Mouse (Mus musculus) kidney, postnatal 14 days (tissue): ENCODE results near the gene Mfn1.
A peak's percentile ranks its signal among the peaks of the same experiment; 100 is the strongest.

Source experiments
- DNase-seq: peaks from one replicate; pipeline ENCODE4 v3.0.0; 2022; ENCODE audit warnings: mixed read lengths

Gene Mfn1

DNA sequence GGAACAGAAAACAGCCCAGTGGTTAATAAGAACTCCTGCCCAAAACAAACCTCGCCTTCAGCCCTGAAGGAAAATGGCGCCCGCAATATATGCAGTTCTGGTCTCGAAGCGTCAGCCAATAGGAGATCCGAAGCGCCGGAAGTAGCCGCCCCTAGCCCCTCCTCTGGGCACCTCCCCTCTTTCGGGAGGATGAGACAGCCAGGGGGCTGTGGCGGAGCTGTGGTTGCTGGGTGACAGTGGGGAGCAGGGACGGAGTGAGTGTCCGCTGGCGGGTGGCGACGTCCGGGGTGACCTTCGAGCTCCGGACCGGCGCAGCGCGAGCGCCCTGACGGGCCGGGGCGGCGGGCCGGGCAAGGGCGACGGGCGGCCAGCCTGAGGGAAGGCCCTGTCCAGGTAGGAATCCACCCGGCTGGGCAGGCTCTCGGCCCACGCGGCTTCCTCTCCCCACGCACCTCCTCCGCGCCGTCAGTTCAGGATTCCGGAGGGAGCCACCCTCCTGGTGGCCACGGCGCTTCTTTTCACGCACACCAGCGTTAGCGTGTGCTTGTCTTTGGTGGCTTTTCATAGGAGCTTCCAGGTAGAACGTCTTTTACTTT is at the start of gene Mfn1:
Gene Mfn1 (plus strand): TSS at position 163 of the 596 bp plus-strand sequence.
- peak; percentile 97 for DNase-seq

GRCm38 (mm10) chr3:32479961-32480360 is 49.3 kb upstream of the Mfn1 start:
- no peak for DNase-seq

- DNase-seq = no peak
Observed at GRCm38 (mm10) chr3:32483035-32483434, 46.2 kb upstream of the Mfn1 start.

DNA sequence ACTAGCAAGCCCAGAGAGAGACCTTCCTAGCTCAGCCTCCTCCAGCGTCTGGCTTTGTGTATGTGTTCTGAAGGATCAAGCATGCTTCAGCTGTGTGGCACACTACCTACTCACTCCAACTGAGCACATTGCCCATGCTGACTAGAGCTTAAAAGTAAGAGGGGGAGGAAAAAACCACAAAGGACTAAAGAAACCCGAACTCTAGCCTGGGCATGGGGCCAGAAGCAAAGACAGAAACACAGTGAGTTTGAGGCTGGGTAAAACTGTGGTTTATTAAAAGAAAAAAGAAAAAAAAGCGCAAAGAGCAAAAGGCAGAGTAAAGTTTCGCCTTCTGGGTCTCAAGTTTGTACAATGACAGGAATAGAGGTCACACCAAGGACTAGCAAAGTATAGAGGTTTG is 42.7 kb upstream of the Mfn1 start:
- no peak for DNase-seq

DNA sequence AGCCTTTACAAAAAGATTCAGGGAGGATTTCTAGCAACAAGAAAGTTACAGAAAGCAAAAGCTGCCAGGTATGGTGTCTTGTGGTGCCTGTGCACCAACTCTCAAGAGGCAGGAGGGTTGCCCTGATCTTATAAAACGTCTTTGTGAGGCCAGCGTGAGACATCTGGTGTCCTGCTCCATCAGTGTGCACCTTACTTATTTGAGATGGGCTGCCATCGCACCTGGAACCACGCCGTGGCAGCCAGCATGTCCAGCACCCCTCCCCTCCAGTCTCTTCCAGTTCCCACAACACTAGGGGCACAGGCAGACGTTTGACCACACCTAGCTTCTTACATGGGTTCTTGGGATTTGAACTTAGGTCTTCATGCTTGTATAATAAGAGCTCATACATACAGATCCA is 41.1 kb upstream of the Mfn1 start:
- no peak for DNase-seq

GRCm38 (mm10) chr3:32490076-32490927 is 39.0 kb upstream of the Mfn1 start:
- no peak for DNase-seq

DNA sequence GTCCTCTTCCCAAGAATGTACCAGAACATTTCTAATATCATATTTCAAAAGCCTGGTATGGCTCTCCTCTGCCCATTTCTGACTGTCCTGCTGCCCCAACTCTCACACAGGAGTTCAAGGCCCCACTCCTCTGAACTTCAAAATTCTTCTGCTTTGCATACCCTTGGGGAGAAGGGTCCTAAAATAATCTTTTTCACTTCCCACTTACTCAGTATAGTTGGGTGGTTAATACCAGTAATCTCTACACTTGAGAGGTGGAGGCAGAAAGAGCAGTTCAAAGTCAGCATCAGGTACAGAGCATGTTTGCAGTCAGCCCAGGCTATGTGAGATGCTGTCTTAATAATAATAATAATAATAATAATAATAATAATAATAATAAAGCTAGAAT is 38.3 kb upstream of the Mfn1 start:
- no peak for DNase-seq

DNA sequence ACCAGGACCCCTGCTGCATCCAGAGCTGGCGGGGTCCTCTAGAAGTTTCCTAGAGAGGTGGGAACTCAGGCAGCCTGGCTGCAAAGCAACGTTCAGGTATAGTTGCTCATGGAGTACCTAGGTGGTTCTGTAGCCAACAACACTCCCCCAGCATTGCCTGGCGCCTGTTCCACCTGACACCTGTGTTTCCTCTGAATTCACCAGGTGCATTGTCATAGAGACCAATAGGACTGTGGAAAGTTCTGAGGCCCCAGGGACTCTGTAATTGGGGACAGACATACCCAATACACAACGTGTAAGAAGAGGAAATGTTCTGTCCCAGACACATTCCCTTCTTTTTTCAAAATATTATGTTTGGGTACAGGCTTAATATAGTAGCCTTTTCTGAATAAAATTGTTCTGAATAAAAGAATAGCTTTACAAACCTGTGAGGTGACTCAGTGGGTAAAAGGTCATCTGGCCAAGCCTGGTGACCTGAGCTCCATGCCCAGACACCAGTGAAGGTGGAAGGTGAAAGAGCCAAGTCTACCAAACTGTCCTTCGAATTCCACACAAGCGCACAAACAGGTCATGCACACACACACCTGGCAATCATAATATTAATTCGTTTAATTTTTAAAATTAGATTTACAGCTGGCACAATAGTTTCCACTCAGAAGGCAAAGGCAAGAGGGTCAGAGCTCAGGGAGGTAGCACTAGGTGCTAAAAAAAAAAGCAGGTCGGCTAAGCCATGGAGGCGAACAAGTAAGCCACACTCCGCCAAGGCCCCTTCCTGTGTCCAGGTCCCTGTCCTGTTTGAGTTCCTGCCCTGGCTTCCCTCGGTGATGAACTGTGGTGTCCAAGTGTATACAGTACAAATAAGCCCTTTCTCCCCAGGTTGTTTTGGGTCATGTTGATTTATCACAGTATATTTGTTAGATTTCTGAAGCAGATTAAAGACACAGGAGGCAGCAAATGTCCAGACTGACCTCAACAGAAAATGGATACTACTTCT is 36.9 kb upstream of the Mfn1 start, which contains the start of gene Kcnmb3:
Gene Kcnmb3 (minus strand): TSS at position 135 of the 994 bp plus-strand sequence.
- DNase-seq = no peak

GRCm38 (mm10) chr3:32494387-32495087 is 34.7 kb upstream of the Mfn1 start:
- DNase-seq = no peak

DNA sequence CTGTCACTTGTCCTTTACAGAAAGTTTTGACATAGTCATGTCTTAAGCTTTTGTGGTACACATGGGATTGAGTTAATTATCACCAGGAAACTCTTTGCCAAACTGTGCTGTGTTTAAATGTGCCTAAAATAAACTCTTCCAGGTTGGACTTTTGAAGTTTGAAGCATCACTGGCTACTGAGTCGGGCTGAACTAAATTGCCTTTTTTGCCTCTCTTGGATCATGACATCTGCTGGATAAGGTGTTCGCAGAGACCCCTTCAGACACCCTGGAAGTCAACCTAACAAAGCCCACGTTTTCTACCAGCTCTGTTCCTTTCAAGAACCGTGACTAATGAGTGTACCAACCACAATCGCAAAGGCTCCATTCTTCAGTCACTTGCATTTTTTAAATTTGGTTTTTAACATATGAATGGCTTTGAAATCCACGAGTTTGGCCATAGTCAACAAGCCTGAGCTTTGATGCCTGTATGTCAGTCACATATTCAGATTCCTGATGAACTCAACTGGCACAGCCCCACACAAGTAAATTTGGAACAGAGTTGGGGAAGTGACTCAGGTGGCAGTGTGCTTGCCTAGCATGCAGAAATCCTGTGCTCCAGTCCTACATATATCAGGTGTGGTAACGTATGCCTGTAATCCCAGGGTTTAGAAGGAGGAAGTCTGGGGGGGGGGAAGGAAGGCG is 34.0 kb upstream of the Mfn1 start:
- DNase-seq = no peak

- DNase-seq = no peak
Observed at GRCm38 (mm10) chr3:32495856-32496710, 33.2 kb upstream of the Mfn1 start.

DNA sequence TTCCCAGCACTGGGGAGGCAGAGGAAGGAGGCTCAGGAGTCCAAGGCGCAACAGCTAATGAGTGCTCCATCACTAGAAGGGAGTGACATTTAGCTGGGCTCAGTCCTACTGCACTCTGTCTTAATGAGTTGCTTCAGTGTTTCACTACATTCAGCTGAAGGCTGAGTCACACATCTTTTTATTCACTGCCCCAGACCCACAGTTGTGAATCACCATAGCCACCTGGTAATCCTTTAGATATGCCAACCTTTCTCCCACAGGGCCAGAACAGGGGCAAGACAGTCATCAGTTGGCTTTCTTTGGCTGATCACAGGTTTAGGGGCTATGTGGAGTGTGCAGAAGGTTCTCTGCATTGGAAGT is 32.6 kb upstream of the Mfn1 start:
- no peak for DNase-seq

DNA sequence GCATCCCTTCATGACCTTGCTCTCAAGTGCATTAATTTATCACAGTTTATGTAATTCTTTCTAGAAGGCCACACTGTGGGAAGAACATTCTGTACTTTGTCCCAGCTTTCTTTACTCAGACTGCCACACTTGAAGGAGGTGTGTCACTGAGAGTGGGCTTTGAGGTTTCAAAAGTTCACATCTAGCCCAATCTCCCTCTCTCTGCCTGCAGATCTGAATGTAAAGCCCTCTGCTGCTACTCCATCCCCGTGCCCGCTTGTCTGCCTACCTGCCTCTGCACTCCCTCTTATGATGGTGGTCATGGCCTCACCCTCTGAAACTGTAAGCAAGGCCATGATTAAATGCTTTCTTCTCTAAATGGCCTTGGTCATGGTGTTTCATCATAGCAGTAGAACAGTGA is 28.9 kb upstream of the Mfn1 start:
- no peak for DNase-seq

GRCm38 (mm10) chr3:32505841-32506240 is 23.4 kb upstream of the Mfn1 start:
- no peak for DNase-seq

GRCm38 (mm10) chr3:32506366-32507225 is 22.7 kb upstream of the Mfn1 start:
- no peak for DNase-seq

GRCm38 (mm10) chr3:32508666-32509324 is 20.5 kb upstream of the Mfn1 start:
- DNase-seq = peak; percentile 75

- no peak for DNase-seq
Observed at GRCm38 (mm10) chr3:32509496-32510374, 19.5 kb upstream of the Mfn1 start, which contains the start of gene Zfp639. Gene Zfp639, plus strand, starts transcription at chr3:32510259.
